In the genomic region with DNA sequence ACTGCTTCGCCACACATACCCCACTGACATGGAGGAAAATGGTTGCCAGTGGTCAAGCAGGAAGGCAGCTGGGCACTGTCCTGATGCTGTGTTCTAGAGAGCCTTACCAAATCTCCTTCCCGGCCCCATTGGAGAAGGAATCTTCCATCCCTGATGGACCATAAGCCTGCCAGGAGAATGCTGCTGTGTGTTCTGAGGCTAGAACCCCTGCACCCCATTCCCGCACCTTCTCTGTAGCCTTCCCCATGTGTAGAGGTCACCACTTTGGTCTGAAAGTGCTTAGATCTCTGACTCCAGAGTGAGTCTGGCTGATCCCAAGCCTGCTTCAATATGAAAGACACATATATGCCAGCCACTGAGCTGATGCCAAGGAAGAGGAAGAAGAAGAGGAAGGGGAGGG, we compare ENCODE assay signal across 26 mouse cellular contexts.
DNase-seq lines count a peak whose midpoint lies in the region; ATAC-seq and TF ChIP-seq lines count a peak whose summit lies in the region.
"Had no signal": no experiment of that assay in that cellular context is flagged by ENCODE, and none has a peak within 500 bp of the region (broad histone marks: within the 10 kb centered on the region; RNA-seq: fewer than 3 reads in every experiment).

No protein-coding gene starts in this region.

- H3K36me3 ChIP-seq in stomach, embryonic 14.5 days (ENCODE audit: control insufficient read depth, insufficient read depth, low read length), result no peaks in the 10 kb centered on the region
- H3K36me3 ChIP-seq in stomach, postnatal 0 days (ENCODE audit: control insufficient read depth, insufficient read depth, low read length), result no peaks in the 10 kb centered on the region
- no peaks in the 10 kb centered on the region for H3K36me3 ChIP-seq in embryonic facial prominence, embryonic 10.5 days (replicated peaks)
- no peaks in the 10 kb centered on the region for H3K36me3 ChIP-seq in macrophage (ENCODE audit: inconsistent target)
- H3K36me3 ChIP-seq in hindbrain, embryonic 13.5 days, result no peaks in the 10 kb centered on the region
- H3K36me3 ChIP-seq: embryonic facial prominence, embryonic 13.5 days; forebrain, embryonic 12.5 days; forebrain, embryonic 15.5 days; G1E; heart, embryonic 12.5 days; heart, embryonic 15.5 days; hindbrain, embryonic 15.5 days; intestine, embryonic 15.5 days had no signal

- H3K4me1 ChIP-seq in stomach, embryonic 14.5 days (ENCODE audit: control insufficient read depth, insufficient read depth, low read length), result peaks cover 24% of the 10 kb centered on the region
- peaks cover 7% of the 10 kb centered on the region for H3K4me1 ChIP-seq in stomach, postnatal 0 days (replicated peaks; ENCODE audit: control insufficient read depth, insufficient read depth)
- H3K4me1 ChIP-seq in embryonic facial prominence, embryonic 10.5 days, result peaks cover 50% of the 10 kb centered on the region
- peaks cover 33% of the 10 kb centered on the region for H3K4me1 ChIP-seq in hindbrain, embryonic 13.5 days (replicated peaks)
- H3K4me1 ChIP-seq: forebrain, embryonic 12.5 days had no signal

- no peaks in the 10 kb centered on the region for H3K27me3 ChIP-seq in stomach, embryonic 14.5 days (ENCODE audit: control insufficient read depth, insufficient read depth, low read length)
- H3K27me3 ChIP-seq in stomach, postnatal 0 days (ENCODE audit: control insufficient read depth, insufficient read depth, low read length), result no peaks in the 10 kb centered on the region
- H3K27me3 ChIP-seq in embryonic facial prominence, embryonic 10.5 days (replicated peaks; ENCODE audit: low read depth, poor library complexity, severe bottlenecking), result peaks cover 12% of the 10 kb centered on the region; the same call in 1 of the 2 replicates
- 0 out of 2 replicates have a peak, but pooled peaks cover 7% of the 10 kb centered on the region for H3K27me3 ChIP-seq in hindbrain, embryonic 13.5 days
- H3K27me3 ChIP-seq: embryonic facial prominence, embryonic 13.5 days; forebrain, embryonic 12.5 days; forebrain, embryonic 15.5 days; heart, embryonic 15.5 days; hindbrain, embryonic 15.5 days; intestine, embryonic 15.5 days; Patski had no signal

- ATAC-seq in stomach, embryonic 14.5 days (ENCODE audit: insufficient number of reproducible peaks, insufficient read depth, low FRiP score, low read depth), result no peak
- no peak for ATAC-seq in stomach, postnatal 0 days (ENCODE audit: low FRiP score, low TSS enrichment)
- no peak for ATAC-seq in hindbrain, embryonic 13.5 days (ENCODE audit: low FRiP score)
- ATAC-seq: forebrain, embryonic 15.5 days; intestine, embryonic 15.5 days; Patski had no signal

- 89% methylated on average over 3 of the region's 3 CpGs for WGBS in stomach, embryonic 14.5 days
- 92% methylated on average over 3 of the region's 3 CpGs for WGBS in stomach, postnatal 0 days
- whole genome bisulfite sequencing in embryonic facial prominence, embryonic 10.5 days, result 95% methylated on average over 3 of the region's 3 CpGs
- 93% methylated on average over 3 of the region's 3 CpGs for WGBS in macrophage (ENCODE audit: missing documents)
- 99% methylated on average over 3 of the region's 3 CpGs for WGBS in hindbrain, embryonic 13.5 days

- intact Hi-C loops in gastrocnemius, adult 2 months (cut with DNase I), result no loop called here

- no peaks in the 10 kb centered on the region for H3K9me3 ChIP-seq in stomach, embryonic 14.5 days (ENCODE audit: control insufficient read depth, low read depth, low read length)
- no peaks in the 10 kb centered on the region for H3K9me3 ChIP-seq in stomach, postnatal 0 days (ENCODE audit: control insufficient read depth, low read length)
- no peaks in the 10 kb centered on the region for H3K9me3 ChIP-seq in embryonic facial prominence, embryonic 10.5 days
- no peaks in the 10 kb centered on the region for H3K9me3 ChIP-seq in hindbrain, embryonic 13.5 days
- H3K9me3 ChIP-seq: embryonic facial prominence, embryonic 13.5 days; forebrain, embryonic 12.5 days; forebrain, embryonic 15.5 days; heart, embryonic 12.5 days; heart, embryonic 15.5 days; hindbrain, embryonic 15.5 days; intestine, embryonic 15.5 days had no signal

- TF ChIP-seq EP300 in stomach, postnatal 0 days (optimal IDR thresholded peaks at IDR 0.05), result no peak

- no peak overlapping the region for H3K4me2 ChIP-seq in stomach, embryonic 14.5 days (replicated peaks; ENCODE audit: low read depth, low read length)
- no peak overlapping the region for H3K4me2 ChIP-seq in stomach, postnatal 0 days (replicated peaks; ENCODE audit: low read depth)
- no peak overlapping the region for H3K4me2 ChIP-seq in hindbrain, embryonic 13.5 days
- H3K4me2 ChIP-seq: embryonic facial prominence, embryonic 13.5 days; forebrain, embryonic 12.5 days; forebrain, embryonic 15.5 days; heart, embryonic 12.5 days; heart, embryonic 15.5 days; hindbrain, embryonic 15.5 days; intestine, embryonic 15.5 days had no signal

- DNase-seq in gastrocnemius, adult 2 months, result peak; percentile 4
- DNase-seq in gastrocnemius, postnatal 25 days, result no peak
- no peak for DNase-seq in stomach, postnatal 0 days (ENCODE audit: low spot score)
- no peak for DNase-seq in embryonic facial prominence, embryonic 10.5 days (ENCODE audit: low spot score)
- DNase-seq: adrenal gland, postnatal 10 days; adrenal gland, postnatal 36 days; cerebellum, adult 18-20 months; cerebellum, adult 9-10 months; cerebellum, postnatal 14 days; gastrocnemius, postnatal 10 days; heart, adult 18-20 months; heart, postnatal 10 days; heart, postnatal 4 days had no signal

- H3K4me3 ChIP-seq in gastrocnemius, adult 2 months, result no peak overlapping the region
- H3K4me3 ChIP-seq in stomach, embryonic 14.5 days (ENCODE audit: low read depth, low read length), result no peak overlapping the region
- no peak overlapping the region for H3K4me3 ChIP-seq in stomach, postnatal 0 days (ENCODE audit: low read depth, low read length)
- H3K4me3 ChIP-seq in embryonic facial prominence, embryonic 10.5 days, result no peak overlapping the region
- H3K4me3 ChIP-seq in macrophage (ENCODE audit: inconsistent target), result no peak overlapping the region
- H3K4me3 ChIP-seq in hindbrain, embryonic 13.5 days, result no peak overlapping the region
- H3K4me3 ChIP-seq: embryonic facial prominence, embryonic 13.5 days; erythroblast, embryonic 14.5 days; forebrain, embryonic 12.5 days; forebrain, embryonic 15.5 days; heart, embryonic 12.5 days; heart, embryonic 15.5 days; hindbrain, embryonic 15.5 days; intestine, embryonic 15.5 days had no signal

- TF ChIP-seq CTCF in gastrocnemius, adult 2 months (IDR thresholded peaks at IDR 0.05), result no peak
- no peak for TF ChIP-seq CTCF in stomach, postnatal 0 days (IDR thresholded peaks at IDR 0.05; ENCODE audit: low read depth)

- no peak overlapping the region for H3K9ac ChIP-seq in stomach, embryonic 14.5 days (replicated peaks; ENCODE audit: low read depth, low read length)
- no peak overlapping the region for H3K9ac ChIP-seq in stomach, postnatal 0 days (ENCODE audit: low read length)
- H3K9ac ChIP-seq in hindbrain, embryonic 13.5 days, result no peak overlapping the region
- H3K9ac ChIP-seq: embryonic facial prominence, embryonic 13.5 days; forebrain, embryonic 12.5 days; forebrain, embryonic 15.5 days; heart, embryonic 12.5 days; heart, embryonic 15.5 days; hindbrain, embryonic 15.5 days; intestine, embryonic 15.5 days had no signal

- no peak overlapping the region for H3K27ac ChIP-seq in gastrocnemius, adult 2 months
- peak overlapping the region; percentile 15; the same call in 1 of the 2 replicates for H3K27ac ChIP-seq in stomach, embryonic 14.5 days (ENCODE audit: low read length)
- no peak overlapping the region for H3K27ac ChIP-seq in stomach, postnatal 0 days (replicated peaks)
- H3K27ac ChIP-seq in embryonic facial prominence, embryonic 10.5 days (replicated peaks), result peak overlapping the region; percentile 65; the same call in 1 of the 2 replicates
- H3K27ac ChIP-seq in macrophage, result peak overlapping the region; percentile 8
- no peak overlapping the region for H3K27ac ChIP-seq in hindbrain, embryonic 13.5 days
- H3K27ac ChIP-seq: forebrain, embryonic 12.5 days; forebrain, embryonic 15.5 days; hindbrain, embryonic 15.5 days; intestine, embryonic 15.5 days had no signal

- no peaks in the 10 kb centered on the region for H3K79me2 ChIP-seq in macrophage (ENCODE audit: inconsistent target)

Comparison
In these comparisons a context has a peak if more than half of its experiments do, and no peak if none do; other contexts are left out.
1. H3K27ac ChIP-seq: peak in stomach, embryonic 14.5 days (single experiment), embryonic facial prominence, embryonic 10.5 days (single experiment) and macrophage (single experiment); none in gastrocnemius, adult 2 months (single experiment), stomach, postnatal 0 days (single experiment) and hindbrain, embryonic 13.5 days (single experiment).